Mouse (Mus musculus) cerebellum, adult 2 months (tissue): ENCODE results near the gene Ppm1n.

Experiments
- CTCF ChIP-seq: fragments of 200-500 bp; IDR thresholded peaks from 2 replicates; pipeline ENCODE4 v1.5.1; 2011; ENCODE audit warnings: low read depth, mild to moderate bottlenecking, control low read depth, low read length, moderate library complexity, borderline replicate concordance; ENCODE audit not compliant: insufficient read depth
- POLR2A ChIP-seq: fragments of 200-500 bp; IDR thresholded peaks from 2 replicates; pipeline ENCODE4 v1.6.1; 2011; ENCODE audit warnings: low read length, control low read depth, borderline replicate concordance; ENCODE audit not compliant: insufficient read depth

GRCm38 (mm10) chr7:19324221-19324620 lies 44.4 kb upstream of the Ppm1n start:
- TF ChIP-seq POLR2A (no peak), CTCF (no peak)
